Mouse (Mus musculus) CH12.LX (cell line): Measurements from ENCODE around the gene Kctd15.

Experiments used
- CTCF ChIP-seq, 2 experiments: IDR thresholded peaks in 1 of 2; conservative IDR thresholded peaks in 1 of 2; 2 replicates each; pipeline ENCODE4 v1.5.1; 2011 to 2012; ENCODE audit warnings: low read depth in 2 of 2, low read length in 2 of 2, improper control_type of control experiment in 1 of 2, inconsistent platforms in 1 of 2, mild to moderate bottlenecking in 1 of 2, moderate library complexity in 1 of 2
- MAX ChIP-seq: IDR thresholded peaks from 2 replicates; pipeline ENCODE4 v1.6.1; 2011; ENCODE audit warnings: low read length, improper control_type of control experiment
- NRF1 ChIP-seq: IDR thresholded peaks from 2 replicates; pipeline ENCODE4 v1.6.1; 2014; ENCODE audit warnings: low read depth, mild to moderate bottlenecking, inconsistent platforms, low read length, improper control_type of control experiment, moderate library complexity
- PAX5 ChIP-seq: IDR thresholded peaks from 2 replicates; pipeline ENCODE4 v1.6.1; 2012; ENCODE audit warnings: low read length, inconsistent platforms, mixed read lengths
- USF1 ChIP-seq: IDR thresholded peaks from 2 replicates; pipeline ENCODE4 v1.6.1; 2014; ENCODE audit warnings: low read depth, mild to moderate bottlenecking, inconsistent platforms, low read length, improper control_type of control experiment

DNA sequence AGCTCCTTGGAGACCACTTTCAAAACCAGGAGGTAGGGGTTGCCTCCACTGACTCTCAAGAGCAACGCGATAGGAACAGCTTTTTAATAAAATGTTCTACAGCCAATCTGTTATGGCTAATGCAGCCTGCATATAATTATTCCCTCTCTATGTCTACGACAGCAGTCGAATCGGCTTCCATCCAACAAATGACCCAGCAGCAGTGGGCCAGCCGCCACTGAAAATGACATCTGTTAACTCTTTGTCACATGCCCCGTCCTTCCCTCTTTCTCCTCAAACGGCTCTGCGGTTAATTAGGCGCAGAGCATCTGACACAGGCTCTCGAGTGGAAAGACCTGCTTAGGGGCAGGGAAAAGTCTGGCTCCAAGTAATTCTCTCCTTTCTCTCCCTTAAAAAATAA lies 49.8 kb downstream of the Kctd15 start:
- TF ChIP-seq PAX5 (no peak), CTCF (conservative IDR thresholded peaks at IDR 0.05 in 1 of 2, IDR thresholded peaks at IDR 0.05 in 1 of 2; ENCODE audit: low read depth in 2 of 2, low read length in 2 of 2) (no peak), USF1 (no peak), NRF1 (no peak), MAX (no peak)
